Mouse (Mus musculus) brown adipose tissue, adult 24 weeks (tissue): ENCODE data around the gene Impdh1. TPM values are rescaled to one million over a fixed set of nuclear protein-coding genes. Genes with fewer than 3 reads are reported as not detected.
A peak's percentile ranks its signal among the peaks of the same experiment; 100 is the strongest.

Experiments used
- H3K27ac ChIP-seq: fragments of 200-500 bp; replicated peaks from 2 replicates; pipeline ENCODE4 v1.5.1; 2012; ENCODE audit warnings: low read depth, mild to moderate bottlenecking, low read length
- H3K4me1 ChIP-seq: fragments of 200-500 bp; 2 replicates; pipeline ENCODE4 v1.6.1; 2012; ENCODE audit warnings: low read length, mixed read lengths; ENCODE audit not compliant: control insufficient read depth, insufficient read depth, insufficient read length
- H3K4me3 ChIP-seq: fragments of 200-500 bp; 2 replicates; pipeline ENCODE4 v1.5.1; 2012; ENCODE audit warnings: low read depth, mild to moderate bottlenecking, low read length, moderate library complexity; ENCODE audit not compliant: insufficient read depth
- polyA plus RNA-seq: library from polyadenylated mRNA; stranded (reverse); fragments of >200 nt; gene quantifications from 2 replicates; pipeline ENCODE4 v1.2.4, GENCODE M21; 2012; ENCODE audit not compliant: missing spikeins, insufficient read depth, insufficient read length

The Impdh1 gene
- polyA plus RNA-seq = 68.7 and 105 TPM in 2 replicates

DNA sequence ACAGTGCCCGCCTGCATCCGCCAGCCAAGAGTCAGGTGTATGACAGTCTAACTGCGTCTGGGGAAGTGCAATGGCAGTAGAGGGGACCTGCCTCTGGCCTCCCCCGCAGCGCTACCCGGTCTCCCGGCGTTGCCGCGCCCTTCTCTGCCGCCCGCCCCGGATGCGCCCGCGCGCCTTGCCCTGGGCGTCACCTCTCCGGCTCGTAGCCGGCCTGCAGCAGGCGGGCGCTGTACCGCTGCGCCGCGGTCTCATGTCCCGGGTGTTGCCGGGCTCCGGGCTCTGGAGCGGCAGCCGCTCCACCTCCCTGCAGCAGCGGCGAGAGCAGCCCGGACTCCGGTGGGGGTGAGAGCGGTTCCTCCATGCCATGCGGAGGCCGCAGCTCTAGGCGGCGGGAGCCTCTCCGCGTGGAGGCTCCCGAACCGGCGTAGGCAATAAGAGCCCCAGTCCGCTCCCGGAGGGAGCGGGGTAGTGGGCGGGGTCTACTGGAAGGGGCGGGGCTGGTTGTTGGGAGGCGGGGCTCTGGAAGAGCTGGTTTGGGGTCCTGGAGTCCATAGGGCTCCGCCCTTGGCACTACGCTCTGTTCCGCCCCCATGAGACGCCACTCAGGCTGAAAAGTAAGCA, at the start of gene Impdh1:
Impdh1 (minus strand) TSS at position 484 of the 621 bp plus-strand sequence.
- Histone ChIP-seq H3K4me3 (peak within 1 kb of the TSS; percentile 82), H3K27ac (peak within 1 kb of the TSS; percentile 71), H3K4me1 (peaks cover 26% of the 10 kb centered on the region)

DNA sequence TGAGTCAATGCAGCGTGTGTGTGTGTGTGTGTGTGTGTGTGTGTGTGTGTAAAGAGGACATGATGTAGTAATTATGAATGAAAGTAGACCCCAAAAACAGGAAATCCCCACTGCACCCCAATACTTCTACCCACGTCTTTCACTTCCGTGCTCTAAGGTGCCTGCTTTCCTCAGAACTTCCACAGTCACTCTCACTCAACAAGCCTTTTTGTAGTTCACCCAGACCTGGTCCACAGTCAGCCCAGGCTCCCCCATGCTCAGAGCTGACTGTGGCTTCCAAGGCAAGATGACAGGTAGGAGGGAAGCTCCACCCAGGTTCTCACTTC, 48.3 kb upstream of the Impdh1 start:
- peaks cover 15% of the 10 kb centered on the region for H3K4me1 ChIP-seq
- H3K27ac ChIP-seq = peak overlapping the region; percentile 54; the same call in 1 of the 2 replicates
- no peak overlapping the region for H3K4me3 ChIP-seq

- Histone ChIP-seq H3K4me3 (no peak overlapping the region), H3K27ac (peak overlapping the region; percentile 59), H3K4me1 (peaks cover 14% of the 10 kb centered on the region)
These were observed 47.7 kb upstream of the Impdh1 start for GRCm38 (mm10) chr6:29263650-29264455.

DNA sequence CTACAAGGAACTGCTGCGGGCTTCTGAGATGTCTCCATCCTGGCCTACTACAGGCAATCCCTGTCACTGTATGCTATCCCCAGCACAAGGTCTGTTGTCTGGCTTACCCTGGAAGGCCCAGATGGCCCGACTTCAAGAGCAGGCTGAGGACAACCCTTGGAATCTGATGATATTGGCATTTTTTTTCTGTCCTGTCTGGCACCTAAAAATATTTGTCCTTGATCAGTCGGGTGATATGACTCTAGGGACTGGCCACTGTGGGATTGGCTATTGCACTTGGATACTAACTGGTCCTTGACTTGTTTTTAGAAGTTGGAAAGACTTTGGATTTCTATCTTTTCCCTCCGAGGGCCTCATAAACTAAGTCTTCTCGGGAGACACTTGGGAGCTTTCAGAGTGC, 45.7 kb upstream of the Impdh1 start:
- no peak overlapping the region for H3K4me3 ChIP-seq
- H3K27ac ChIP-seq = peak overlapping the region; percentile 84
- H3K4me1 ChIP-seq = peaks cover 9% of the 10 kb centered on the region

DNA sequence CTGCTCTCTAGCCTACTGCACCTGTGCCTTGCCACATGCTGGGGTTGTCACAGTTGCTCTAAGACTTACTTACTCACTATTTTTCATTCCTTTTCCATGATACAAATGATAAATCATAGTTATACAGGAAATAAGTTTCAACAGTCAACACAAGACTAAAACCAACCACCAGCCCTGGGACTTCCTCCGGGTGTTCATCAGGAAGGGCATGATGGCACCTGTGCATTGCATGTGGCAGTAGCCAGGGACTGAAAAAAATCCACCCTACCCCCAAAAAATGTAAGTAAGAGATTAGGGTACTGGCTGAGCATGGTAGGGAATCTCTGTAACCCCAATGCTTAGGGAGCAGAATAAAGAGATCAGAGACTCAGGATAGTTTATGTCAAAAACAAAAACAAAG, 43.3 kb upstream of the Impdh1 start:
- H3K4me1 ChIP-seq = peaks cover 6% of the 10 kb centered on the region
- no peak overlapping the region for H3K27ac ChIP-seq
- H3K4me3 ChIP-seq = no peak overlapping the region

- Histone ChIP-seq H3K4me1 (peaks cover 8% of the 10 kb centered on the region; the same call in 1 of the 2 replicates), H3K27ac (no peak overlapping the region), H3K4me3 (no peak overlapping the region)
These were observed 30.9 kb upstream of the Impdh1 start for GRCm38 (mm10) chr6:29247072-29247471.

- H3K27ac ChIP-seq = 0 out of 2 replicates have a peak overlapping the region, but pooled peaks have one; percentile 0
- no peak overlapping the region for H3K4me3 ChIP-seq
- H3K4me1 ChIP-seq = peaks cover 8% of the 10 kb centered on the region; the same call in 1 of the 2 replicates
These were observed 30.4 kb upstream of the Impdh1 start for GRCm38 (mm10) chr6:29246585-29246984.

DNA sequence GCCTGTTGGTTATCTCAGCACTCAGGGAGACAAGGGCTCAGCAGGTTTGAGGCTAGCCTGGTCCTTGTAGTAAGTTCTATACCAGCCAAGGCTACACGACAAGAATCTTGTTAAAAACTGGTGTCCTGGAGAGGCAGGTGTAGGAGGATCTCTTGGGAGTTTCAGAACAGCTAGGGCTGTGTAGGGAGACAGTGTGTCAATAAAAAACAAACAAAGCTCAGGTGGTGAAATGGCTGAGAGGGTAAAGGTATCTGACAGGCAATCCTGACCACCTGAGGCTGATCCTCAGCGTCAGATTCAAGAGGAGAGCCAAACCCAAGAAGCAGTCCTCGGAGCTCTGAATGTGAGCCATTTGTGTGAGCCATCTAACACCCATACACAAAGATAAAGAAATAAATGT, 30.0 kb upstream of the Impdh1 start:
- Histone ChIP-seq H3K4me3 (no peak overlapping the region), H3K4me1 (peaks cover 8% of the 10 kb centered on the region; the same call in 1 of the 2 replicates)

DNA sequence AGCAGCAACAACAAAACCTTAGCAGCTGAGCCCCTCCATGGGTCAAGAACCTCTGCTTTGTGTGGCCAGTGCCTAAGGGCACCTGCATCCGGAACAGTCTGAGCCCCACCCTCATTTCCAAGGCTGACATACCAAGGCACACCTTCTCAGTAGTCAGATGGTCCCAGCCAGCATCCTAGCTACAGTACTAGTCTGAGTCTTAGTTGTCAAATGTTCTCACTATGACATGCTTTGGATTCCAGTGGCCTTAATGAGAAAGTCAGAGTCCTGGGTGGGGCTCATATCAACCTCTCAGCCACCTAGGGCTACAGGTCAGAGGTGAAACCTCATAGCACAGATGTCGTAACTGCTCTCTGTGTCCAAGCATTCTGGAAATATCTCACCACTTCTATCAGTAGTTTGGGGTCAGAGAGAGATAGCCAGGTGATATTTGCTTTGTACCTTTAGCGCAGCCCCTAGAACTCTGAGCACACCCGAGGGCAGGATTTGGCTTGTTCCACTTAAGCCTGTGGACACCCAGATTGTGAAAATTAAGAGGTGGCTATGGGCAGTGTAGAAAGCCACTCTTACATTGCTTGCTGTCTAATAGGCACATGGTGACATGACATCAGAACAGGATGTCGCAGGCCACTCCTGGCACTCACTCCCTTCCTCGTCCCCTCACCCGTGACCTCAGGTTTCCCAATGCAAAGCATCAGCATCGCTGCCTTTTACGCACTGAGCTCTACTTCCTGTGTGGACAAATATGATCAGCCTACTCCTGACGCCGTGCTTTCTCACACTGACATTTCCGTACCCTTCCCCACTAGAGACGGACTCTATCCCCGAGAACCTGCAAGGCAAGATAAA, 29.3 kb upstream of the Impdh1 start:
- H3K4me1 ChIP-seq = peaks cover 8% of the 10 kb centered on the region; the same call in 1 of the 2 replicates
- no peak overlapping the region; the same call in 1 of the 2 replicates for H3K27ac ChIP-seq
- H3K4me3 ChIP-seq = no peak overlapping the region

More for the DNA sequence above, 30.0 kb upstream of the Impdh1 start:
- peak overlapping the region; percentile 0; the same call in 1 of the 2 replicates for H3K27ac ChIP-seq

GRCm38 (mm10) chr6:29242265-29242664, 26.1 kb upstream of the Impdh1 start:
- peaks cover 8% of the 10 kb centered on the region; the same call in 1 of the 2 replicates for H3K4me1 ChIP-seq
- H3K27ac ChIP-seq = no peak overlapping the region
- no peak overlapping the region for H3K4me3 ChIP-seq

- H3K4me3 ChIP-seq = no peak overlapping the region
- peaks cover 8% of the 10 kb centered on the region; the same call in 1 of the 2 replicates for H3K4me1 ChIP-seq
- no peak overlapping the region for H3K27ac ChIP-seq
These were observed 25.5 kb upstream of the Impdh1 start for GRCm38 (mm10) chr6:29241697-29242096.

GRCm38 (mm10) chr6:29240806-29241205, 24.6 kb upstream of the Impdh1 start:
- H3K4me3 ChIP-seq = no peak overlapping the region
- no peak overlapping the region for H3K27ac ChIP-seq
- H3K4me1 ChIP-seq = peaks cover 3% of the 10 kb centered on the region; the same call in 1 of the 2 replicates

GRCm38 (mm10) chr6:29234272-29234671, 18.1 kb upstream of the Impdh1 start:
- no peak overlapping the region for H3K27ac ChIP-seq
- no peaks in the 10 kb centered on the region for H3K4me1 ChIP-seq
- H3K4me3 ChIP-seq = no peak overlapping the region

DNA sequence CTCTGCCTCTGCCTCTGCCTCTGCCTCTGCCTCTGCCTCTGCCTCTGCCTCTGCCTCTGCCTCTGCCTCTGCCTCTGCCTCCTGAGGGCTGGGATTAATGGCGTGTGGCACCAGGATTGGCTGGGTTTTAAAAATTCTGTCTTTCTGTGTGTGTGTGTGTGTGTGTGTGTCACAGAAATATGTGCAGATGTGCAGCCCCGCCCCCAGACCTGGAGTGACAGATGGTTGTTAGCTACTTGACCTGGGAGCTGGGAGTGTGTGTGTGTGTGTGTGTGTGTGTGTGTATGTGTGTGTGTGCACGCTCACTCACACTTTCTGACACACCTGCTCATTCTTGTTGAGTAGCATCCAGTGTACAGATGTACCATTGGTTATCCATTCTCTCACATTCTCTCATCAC, 17.5 kb upstream of the Impdh1 start:
- no peak overlapping the region for H3K27ac ChIP-seq
- H3K4me1 ChIP-seq = no peaks in the 10 kb centered on the region
- H3K4me3 ChIP-seq = no peak overlapping the region

DNA sequence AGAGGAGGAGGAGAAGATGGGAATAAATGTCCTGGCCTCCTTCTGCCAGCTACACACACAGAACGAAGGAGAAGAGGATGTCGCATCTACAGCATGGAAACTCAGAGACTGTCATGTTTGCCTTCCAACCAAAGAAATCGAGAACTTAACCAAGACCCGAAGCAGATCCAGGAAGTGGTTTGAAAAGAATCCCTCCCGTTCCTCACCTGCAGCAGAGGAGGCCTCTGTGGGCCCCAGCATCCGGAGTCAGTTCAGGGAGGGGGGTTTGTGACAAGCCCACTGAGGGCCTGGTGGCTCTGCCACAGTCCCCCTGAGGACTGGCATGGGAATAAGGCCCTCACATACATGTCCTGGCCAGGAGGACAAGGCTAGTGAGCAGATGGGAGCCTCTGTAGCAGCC, 16.2 kb upstream of the Impdh1 start:
- Histone ChIP-seq H3K4me1 (no peaks in the 10 kb centered on the region), H3K27ac (no peak overlapping the region), H3K4me3 (no peak overlapping the region)
